Mouse (Mus musculus) forebrain, embryonic 11.5 days (tissue): Measurements from ENCODE around the gene Dbndd2. TPM values are rescaled to one million over a fixed set of nuclear protein-coding genes. Genes with fewer than 3 reads are reported as not detected.

Source experiments
- ATAC-seq: fragments of 200-750 bp; cut with Nextera tagmentation; replicated peaks from 2 replicates; pipeline ENCODE4 v1.8.0; 2017; ENCODE audit warnings: moderate TSS enrichment; ENCODE audit not compliant: low FRiP score
- DNase-seq: peaks from one replicate; pipeline ENCODE4 v3.0.0-alpha.2; 2017; ENCODE audit warnings: low spot score
- H3K27ac ChIP-seq: fragments of 300-500 bp; sonication (generic); 2 replicates; pipeline ENCODE4 v1.5.1; 2014; ENCODE audit warnings: low read depth, low read length
- H3K27me3 ChIP-seq: fragments of 300-500 bp; sonication (generic); 2 replicates; pipeline ENCODE4 v1.6.1; 2014; ENCODE audit warnings: mild to moderate bottlenecking, low read length, mixed read lengths; ENCODE audit not compliant: control insufficient read depth, insufficient read depth
- H3K36me3 ChIP-seq: fragments of 300-500 bp; sonication (generic); 2 replicates; pipeline ENCODE4 v1.6.1; 2014; ENCODE audit warnings: mild to moderate bottlenecking, low read length, moderate library complexity, mixed read lengths; ENCODE audit not compliant: control insufficient read depth, insufficient read depth
- H3K4me1 ChIP-seq: fragments of 300-500 bp; sonication (generic); replicated peaks from 2 replicates; pipeline ENCODE4 v1.6.1; 2014; ENCODE audit warnings: low read length, mixed read lengths; ENCODE audit not compliant: control insufficient read depth, insufficient read depth
- H3K4me2 ChIP-seq: fragments of 300-500 bp; sonication (generic); 2 replicates; pipeline ENCODE4 v1.6.1; 2014; ENCODE audit warnings: low read depth, mild to moderate bottlenecking, low read length, moderate library complexity, mixed read lengths; ENCODE audit not compliant: severe bottlenecking
- H3K4me3 ChIP-seq: fragments of 300-500 bp; sonication (generic); 2 replicates; pipeline ENCODE4 v1.5.1; 2014; ENCODE audit warnings: low read depth, low read length
- H3K9ac ChIP-seq: fragments of 300-500 bp; sonication (generic); 2 replicates; pipeline ENCODE4 v1.6.1; 2014; ENCODE audit warnings: low read length
- H3K9me3 ChIP-seq: fragments of 300-500 bp; sonication (generic); 2 replicates; pipeline ENCODE4 v1.6.1; 2016; ENCODE audit warnings: low read length, mixed read lengths; ENCODE audit not compliant: control insufficient read depth
- WGBS: fragments of 180-500 bp; shearing (Covaris S2); extraction: QIAGEN DNeasy Blood & Tissue Kit; methylation state at CpG from one replicate; pipeline ENCODE4 v1.1.7; 2014; 5-methylcytosine and 5-hydroxymethylcytosine counted together
- polyA plus RNA-seq: library from polyadenylated mRNA; unstranded; fragments of >200 nt; fragmentation: Nextera tagmentation; extraction: Ambion mirVana; gene quantifications from 2 replicates; pipeline ENCODE4 v1.2.1, GENCODE M21; 2014

The Dbndd2 gene
- polyA plus RNA-seq, 1 experiment from 2014 or later, result 3.4 TPM

DNA sequence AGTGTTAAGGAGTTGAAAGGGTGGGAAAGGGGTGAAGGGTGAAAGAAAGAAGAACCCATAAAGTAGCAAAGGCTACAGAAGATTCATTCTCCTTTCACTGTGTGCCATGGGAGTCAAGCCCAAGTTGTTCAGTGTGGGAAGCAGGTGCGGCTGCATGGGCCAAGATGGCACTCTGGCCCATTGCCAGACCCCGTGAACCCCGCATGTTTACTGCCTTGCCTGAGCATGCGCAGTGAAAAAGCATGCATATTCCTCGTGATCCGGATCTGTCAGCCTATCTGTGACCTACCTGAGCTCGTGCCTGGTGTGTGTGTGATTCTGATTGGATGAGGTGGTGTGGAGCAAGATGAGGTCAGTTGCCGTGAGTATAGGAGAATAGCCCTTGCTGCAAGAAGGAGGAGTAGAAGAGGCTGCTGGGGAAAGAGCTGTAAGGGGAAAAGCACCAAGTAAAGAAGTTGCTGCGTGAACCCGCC, 37.4 kb downstream of the Dbndd2 start:
- Histone ChIP-seq H3K27me3 (no peaks in the 10 kb centered on the region), H3K4me3 (no peak overlapping the region), H3K4me2 (no peak overlapping the region), H3K9ac (no peak overlapping the region), H3K9me3 (no peaks in the 10 kb centered on the region), H3K36me3 (no peaks in the 10 kb centered on the region), H3K27ac (no peak overlapping the region), H3K4me1 (no peaks in the 10 kb centered on the region)
- WGBS, result 84% methylated on average over 10 of the region's 10 CpGs
- ATAC-seq, result no peak
- no peak for DNase-seq

DNA sequence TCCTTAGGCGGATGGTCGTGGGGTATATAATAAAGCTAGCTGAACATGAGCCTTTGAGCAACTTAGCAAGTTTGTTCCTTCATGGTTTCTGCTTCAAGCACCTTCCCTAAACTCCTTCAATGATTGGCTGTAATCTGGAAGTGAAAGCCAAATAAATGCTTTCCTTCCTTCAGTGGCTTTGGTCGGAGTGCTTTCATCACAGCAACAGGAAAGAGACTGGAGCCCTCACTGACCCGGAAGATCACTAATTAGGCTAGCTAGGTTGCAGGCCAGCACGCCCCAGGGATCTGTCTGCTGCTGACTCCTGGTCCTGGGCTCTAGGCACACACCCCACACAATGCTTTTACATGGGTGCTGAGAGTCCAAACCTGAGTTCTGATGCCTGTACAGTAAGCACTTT, 42.7 kb downstream of the Dbndd2 start:
- no peak overlapping the region for H3K4me3 ChIP-seq
- no peak for ATAC-seq
- WGBS, result 71% methylated on average over 5 of the region's 5 CpGs

DNA sequence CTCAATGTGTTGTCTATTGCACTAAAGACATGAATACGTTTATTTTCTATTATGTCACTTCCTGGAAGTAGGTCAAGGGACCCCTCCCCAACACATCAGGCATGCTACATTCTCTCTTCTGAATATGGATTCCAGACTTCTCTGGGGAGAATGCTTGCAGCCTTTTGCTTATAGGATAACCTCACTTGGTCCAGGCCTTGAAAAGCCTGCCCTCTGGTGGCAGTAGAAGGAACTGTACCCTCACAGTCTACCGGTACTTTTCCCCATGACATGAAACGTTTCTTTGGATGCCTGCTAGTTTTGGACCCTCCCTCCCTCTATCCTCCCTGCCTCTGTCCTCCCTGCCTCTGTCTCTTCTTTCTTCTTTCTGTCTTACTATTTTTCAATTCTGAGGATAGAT, 45.3 kb downstream of the Dbndd2 start:
- Histone ChIP-seq H3K36me3 (no peaks in the 10 kb centered on the region), H3K9me3 (no peaks in the 10 kb centered on the region), H3K9ac (no peak overlapping the region), H3K4me3 (no peak overlapping the region), H3K27me3 (no peaks in the 10 kb centered on the region), H3K4me1 (no peaks in the 10 kb centered on the region), H3K27ac (no peak overlapping the region), H3K4me2 (no peak overlapping the region)
- ATAC-seq (no peak), DNase-seq (peak; percentile 78)
- 7% methylated on average over 3 of the region's 3 CpGs for WGBS

More for the DNA sequence above, 42.7 kb downstream of the Dbndd2 start:
- H3K9me3 ChIP-seq, result no peaks in the 10 kb centered on the region
- no peak for DNase-seq
- no peaks in the 10 kb centered on the region for H3K27me3 ChIP-seq
- no peak overlapping the region for H3K4me2 ChIP-seq
- H3K9ac ChIP-seq, result no peak overlapping the region
- H3K36me3 ChIP-seq, result no peaks in the 10 kb centered on the region
- H3K4me1 ChIP-seq, result no peaks in the 10 kb centered on the region
- H3K27ac ChIP-seq, result no peak overlapping the region

DNA sequence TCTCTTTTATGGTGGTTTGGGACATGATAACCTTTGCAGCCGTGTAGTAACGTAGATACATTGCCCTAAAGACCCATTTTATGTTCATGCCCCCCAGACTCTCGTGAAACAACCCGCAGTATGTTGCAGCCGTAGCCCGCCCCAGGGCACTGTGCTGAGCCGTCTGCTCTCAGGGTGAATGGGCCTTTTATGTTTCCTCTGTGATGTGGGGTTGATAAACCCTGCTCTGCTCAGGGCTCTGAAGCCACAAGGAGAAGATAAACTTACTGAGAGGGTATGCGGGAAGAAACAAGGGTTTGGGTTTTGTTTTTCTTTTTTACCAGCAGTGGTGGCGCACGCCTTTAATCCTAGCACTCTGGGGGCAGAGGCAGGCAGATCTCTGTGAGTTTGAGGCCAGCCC, 48.4 kb downstream of the Dbndd2 start:
- Histone ChIP-seq H3K27ac (no peak overlapping the region), H3K4me2 (no peak overlapping the region), H3K4me1 (no peaks in the 10 kb centered on the region), H3K36me3 (no peaks in the 10 kb centered on the region), H3K27me3 (no peaks in the 10 kb centered on the region), H3K9ac (no peak overlapping the region), H3K4me3 (no peak overlapping the region), H3K9me3 (no peaks in the 10 kb centered on the region)
- 76% methylated on average over 10 of the region's 10 CpGs for WGBS
- DNase-seq (no peak), ATAC-seq (no peak)

DNA sequence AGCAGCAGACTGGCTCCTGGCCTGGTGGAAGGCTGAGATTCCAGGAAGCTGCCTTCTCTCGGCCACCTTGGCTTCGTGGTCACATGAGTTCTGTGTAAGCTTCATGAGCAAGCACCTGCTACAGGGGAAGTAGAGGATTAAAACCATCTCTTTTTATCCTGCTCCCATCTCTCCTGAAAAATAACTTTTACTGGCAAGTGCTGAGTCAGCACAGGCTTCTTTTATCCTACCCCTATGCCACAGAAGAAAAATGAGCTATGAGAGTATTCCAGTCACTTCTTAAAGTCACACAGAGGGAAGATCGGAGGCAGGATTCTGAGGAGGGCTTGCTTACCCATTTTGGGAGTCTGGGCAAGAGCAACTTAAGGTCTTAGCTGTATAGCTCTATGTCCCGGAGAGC, 51.1 kb downstream of the Dbndd2 start:
- 85% methylated on average over 4 of the region's 4 CpGs for WGBS
- H3K27ac ChIP-seq, result no peak overlapping the region

DNA sequence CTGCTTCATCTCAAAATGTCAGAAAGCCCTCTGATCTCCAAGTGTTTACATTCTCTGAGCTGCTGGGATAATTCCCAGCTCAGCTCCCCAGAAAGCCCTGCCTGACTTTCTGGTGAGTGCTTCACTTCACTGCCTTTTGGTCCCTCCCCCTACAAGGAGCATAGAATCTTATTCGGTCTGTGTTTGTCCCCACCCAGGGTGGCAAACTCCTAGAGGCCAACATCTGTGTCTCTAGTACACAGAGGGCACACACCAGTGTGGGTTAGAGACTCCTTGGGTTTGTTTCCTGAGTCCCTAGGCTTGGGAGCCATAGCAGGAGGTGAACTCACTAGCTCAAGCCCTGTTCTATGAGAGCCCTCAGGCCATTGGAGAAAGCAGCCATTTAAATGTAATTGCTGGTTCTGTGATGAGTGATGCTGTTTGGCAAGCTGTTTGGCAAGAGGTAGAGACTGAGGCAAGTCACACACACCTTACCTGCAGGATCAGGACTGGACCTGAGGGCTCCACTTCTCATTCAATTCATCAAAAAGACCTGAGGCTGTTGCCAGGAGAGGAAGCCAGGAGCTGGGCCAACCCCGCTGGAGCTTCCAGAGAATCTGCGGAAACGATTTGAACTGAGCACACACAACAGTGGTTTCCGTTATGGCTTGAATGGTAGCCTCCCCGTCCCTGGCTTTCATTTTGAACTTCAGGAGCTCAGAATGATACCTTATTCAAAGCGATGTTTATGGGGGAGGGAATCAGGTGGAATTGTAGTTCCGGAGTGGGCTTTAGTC, 54.9 kb downstream of the Dbndd2 start:
- Histone ChIP-seq H3K4me1 (no peaks in the 10 kb centered on the region), H3K27ac (no peak overlapping the region), H3K4me3 (no peak overlapping the region), H3K9ac (no peak overlapping the region), H3K27me3 (no peaks in the 10 kb centered on the region), H3K4me2 (no peak overlapping the region), H3K36me3 (no peaks in the 10 kb centered on the region), H3K9me3 (no peaks in the 10 kb centered on the region)
- ATAC-seq (no peak), DNase-seq (no peak)
- WGBS, result 55% methylated on average over 8 of the region's 8 CpGs

More for the DNA sequence above, 51.1 kb downstream of the Dbndd2 start:
- H3K36me3 ChIP-seq, result no peaks in the 10 kb centered on the region
- H3K4me2 ChIP-seq, result no peak overlapping the region
- H3K27me3 ChIP-seq, result no peaks in the 10 kb centered on the region
- no peaks in the 10 kb centered on the region for H3K9me3 ChIP-seq
- no peaks in the 10 kb centered on the region for H3K4me1 ChIP-seq
- no peak overlapping the region for H3K9ac ChIP-seq
- ATAC-seq, result no peak
- DNase-seq, result no peak
- H3K4me3 ChIP-seq, result no peak overlapping the region

DNA sequence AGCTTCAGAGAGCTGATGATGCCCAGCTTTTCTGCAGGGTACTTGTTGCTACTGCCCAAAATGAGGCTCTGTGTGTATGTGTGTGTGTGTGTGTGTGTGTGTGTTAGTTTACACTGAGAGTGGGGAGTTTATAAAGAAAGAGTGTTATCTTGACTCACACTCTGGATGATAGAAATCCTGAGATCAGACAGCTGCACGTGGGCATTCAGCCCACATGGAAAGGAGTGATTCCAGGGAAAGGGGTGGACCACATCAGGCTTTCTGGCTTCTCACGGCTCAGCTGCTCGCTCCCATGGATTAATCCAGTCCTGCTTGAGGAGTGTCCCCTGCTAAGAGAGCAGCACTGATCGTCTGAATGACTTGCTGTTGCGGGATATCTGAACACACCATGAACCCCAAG, 56.2 kb downstream of the Dbndd2 start:
- H3K4me3 ChIP-seq, result no peak overlapping the region
- ATAC-seq (no peak), DNase-seq (no peak)
- H3K4me1 ChIP-seq, result no peaks in the 10 kb centered on the region
- no peak overlapping the region for H3K9ac ChIP-seq
- no peaks in the 10 kb centered on the region for H3K36me3 ChIP-seq
- no peaks in the 10 kb centered on the region for H3K9me3 ChIP-seq
- no peaks in the 10 kb centered on the region for H3K27me3 ChIP-seq
- no peak overlapping the region for H3K4me2 ChIP-seq
- WGBS, result 69% methylated on average over 5 of the region's 5 CpGs
- no peak overlapping the region for H3K27ac ChIP-seq

DNA sequence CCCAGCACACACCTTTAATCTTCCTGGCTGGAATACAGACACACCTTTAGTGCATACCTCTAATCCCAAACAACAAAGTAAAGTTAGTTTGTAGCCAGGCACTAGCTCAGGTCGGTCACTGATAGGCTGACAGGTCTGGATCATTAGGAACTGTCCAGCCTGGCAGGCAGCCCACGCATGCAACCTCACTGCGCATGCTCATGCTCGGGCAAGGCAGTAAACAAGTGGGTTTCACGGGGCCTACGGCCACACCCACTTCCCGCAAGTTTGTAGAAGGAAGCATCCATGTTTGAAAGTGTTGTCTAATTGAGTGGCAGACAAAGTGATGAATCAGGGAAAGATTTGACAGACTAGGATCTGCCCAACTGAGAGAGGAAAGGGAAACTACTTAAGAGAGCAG, 56.7 kb downstream of the Dbndd2 start:
- no peak for DNase-seq
- no peak overlapping the region for H3K4me2 ChIP-seq
- 85% methylated on average over 7 of the region's 7 CpGs for WGBS
- H3K4me3 ChIP-seq, result no peak overlapping the region
- no peak for ATAC-seq
- H3K9me3 ChIP-seq, result no peaks in the 10 kb centered on the region
- H3K36me3 ChIP-seq, result no peaks in the 10 kb centered on the region
- H3K4me1 ChIP-seq, result no peaks in the 10 kb centered on the region
- no peak overlapping the region for H3K27ac ChIP-seq
- H3K9ac ChIP-seq, result no peak overlapping the region
- H3K27me3 ChIP-seq, result no peaks in the 10 kb centered on the region
